Mouse (Mus musculus): Measurements from ENCODE around the gene Map4k2.

DNA sequence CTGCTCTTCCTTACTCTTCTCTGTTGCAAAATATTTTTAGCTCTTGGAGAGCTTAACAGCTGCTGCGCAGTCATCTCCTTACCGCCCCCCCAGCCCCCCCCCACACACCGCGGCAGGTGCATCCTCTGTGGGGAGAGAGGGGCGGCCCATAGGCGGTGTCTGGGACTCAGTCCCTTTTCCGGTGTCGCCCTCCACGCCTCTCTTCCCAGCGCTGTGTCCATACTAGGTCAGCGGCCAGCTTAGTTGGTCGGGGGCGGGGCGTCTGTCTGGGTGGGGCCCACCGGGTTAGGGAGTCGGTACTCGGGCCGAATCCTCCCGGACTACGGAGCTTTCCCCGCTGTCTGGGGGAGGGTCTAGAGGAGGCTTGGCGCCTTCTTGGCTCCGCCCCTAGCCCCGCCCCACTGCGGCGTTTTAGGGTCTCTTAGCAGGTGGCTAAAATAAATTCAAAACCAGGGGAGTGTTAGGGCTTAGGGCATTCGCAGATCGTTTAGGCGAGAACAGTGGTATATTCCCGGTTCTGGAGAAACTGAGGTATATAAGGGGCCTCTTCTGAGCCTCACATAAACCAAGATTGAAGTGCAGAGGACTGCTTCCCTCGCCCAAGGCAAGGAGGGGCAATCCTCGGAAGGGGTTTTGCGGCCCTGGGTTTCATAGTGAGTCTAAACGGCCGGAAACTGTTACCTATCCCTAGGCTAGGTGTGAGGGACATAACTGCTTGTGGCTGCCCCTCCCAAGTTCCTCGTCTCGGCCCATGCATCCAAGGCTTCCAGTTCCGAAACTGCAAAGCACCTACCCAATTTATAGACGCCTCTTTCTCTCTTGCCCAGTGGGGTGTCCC, 57.7 kb downstream of the Map4k2 start:
- TF ChIP-seq CTCF (IDR thresholded peaks at IDR 0.05; ENCODE audit: borderline replicate concordance, control insufficient read depth, extremely low read depth, insufficient read depth, low read length, poor library complexity): no peak
- no peak for TF ChIP-seq POLR2A (IDR thresholded peaks at IDR 0.05; ENCODE audit: control insufficient read depth, extremely low read depth, insufficient read depth, low read length, poor library complexity)

Measured in thymus, adult 2 months (tissue).